Mouse (Mus musculus): ENCODE data around the gene Recql.
A peak's percentile ranks its signal among the peaks of the same experiment; 100 is the strongest.

Gene Recql

GRCm38 (mm10) chr6:142387011-142387754, at the start of gene Recql, which contains the start of gene Golt1b:
Recql (minus strand) TSS chr6:142387087.
Golt1b (plus strand) TSS chr6:142387221.
- DNase-seq (ENCODE audit: extremely low read depth, insufficient read length, low spot score) = peak; percentile 99

GRCm38 (mm10) chr6:142429072-142429471, 42.2 kb upstream of the Recql start:
- no peak for DNase-seq (ENCODE audit: extremely low read depth, insufficient read length, low spot score)

GRCm38 (mm10) chr6:142424976-142425375, 38.1 kb upstream of the Recql start:
- no peak for DNase-seq (ENCODE audit: extremely low read depth, insufficient read length, low spot score)

GRCm38 (mm10) chr6:142414597-142414996, 27.7 kb upstream of the Recql start:
- no peak for DNase-seq (ENCODE audit: extremely low read depth, insufficient read length, low spot score)

- no peak for DNase-seq (ENCODE audit: extremely low read depth, insufficient read length, low spot score)
These were observed 27.0 kb upstream of the Recql start for GRCm38 (mm10) chr6:142413845-142414244.

- DNase-seq (ENCODE audit: extremely low read depth, insufficient read length, low spot score) = no peak
These were observed 26.1 kb upstream of the Recql start, which contains the start of gene Spx for GRCm38 (mm10) chr6:142412906-142413491. Spx (plus strand) TSS chr6:142413441.

GRCm38 (mm10) chr6:142411140-142411539, 24.3 kb upstream of the Recql start:
- no peak for DNase-seq (ENCODE audit: extremely low read depth, insufficient read length, low spot score)

- no peak for DNase-seq (ENCODE audit: extremely low read depth, insufficient read length, low spot score)
These were observed 8.9 kb upstream of the Recql start for GRCm38 (mm10) chr6:142395756-142396155.

GRCm38 (mm10) chr6:142394669-142395068, 7.8 kb upstream of the Recql start:
- DNase-seq (ENCODE audit: extremely low read depth, insufficient read length, low spot score) = no peak

GRCm38 (mm10) chr6:142392312-142392711, 5.4 kb upstream of the Recql start:
- DNase-seq (ENCODE audit: extremely low read depth, insufficient read length, low spot score) = no peak

- peak; percentile 19 for DNase-seq (ENCODE audit: extremely low read depth, insufficient read length, low spot score)
These were observed 2.2 kb upstream of the Recql start for GRCm38 (mm10) chr6:142389101-142389500.

GRCm38 (mm10) chr6:142387755-142388271, 926 bp upstream of the Recql start:
- no peak for DNase-seq (ENCODE audit: extremely low read depth, insufficient read length, low spot score)

GRCm38 (mm10) chr6:142386285-142387010, 439 bp downstream of the Recql start:
- DNase-seq (ENCODE audit: extremely low read depth, insufficient read length, low spot score) = no peak

GRCm38 (mm10) chr6:142384521-142384920, 2.4 kb downstream of the Recql start:
- DNase-seq (ENCODE audit: extremely low read depth, insufficient read length, low spot score) = no peak

GRCm38 (mm10) chr6:142381615-142382014, 5.3 kb downstream of the Recql start:
- DNase-seq (ENCODE audit: extremely low read depth, insufficient read length, low spot score) = no peak

GRCm38 (mm10) chr6:142379961-142380360, 6.9 kb downstream of the Recql start:
- DNase-seq (ENCODE audit: extremely low read depth, insufficient read length, low spot score) = no peak

- no peak for DNase-seq (ENCODE audit: extremely low read depth, insufficient read length, low spot score)
These were observed 8.1 kb downstream of the Recql start for GRCm38 (mm10) chr6:142378576-142379330.

GRCm38 (mm10) chr6:142377081-142377480, 9.8 kb downstream of the Recql start:
- DNase-seq (ENCODE audit: extremely low read depth, insufficient read length, low spot score) = no peak

GRCm38 (mm10) chr6:142369568-142369967, 17.3 kb downstream of the Recql start:
- no peak for DNase-seq (ENCODE audit: extremely low read depth, insufficient read length, low spot score)

GRCm38 (mm10) chr6:142367565-142367964, 19.3 kb downstream of the Recql start:
- no peak for DNase-seq (ENCODE audit: extremely low read depth, insufficient read length, low spot score)

Data from 3134 (cell line).